Mouse (Mus musculus) small intestine, adult 2 months (tissue): ENCODE data around the gene Ddx11.

Experiments
- CTCF ChIP-seq: fragments of 200-500 bp; IDR thresholded peaks from 2 replicates; pipeline ENCODE4 v1.5.1; 2012; ENCODE audit warnings: low read depth, mild to moderate bottlenecking, control low read depth, inconsistent platforms, low read length, moderate library complexity, mixed read lengths; ENCODE audit not compliant: insufficient replicate concordance, insufficient read length; ENCODE audit errors: extremely low read depth
- POLR2A ChIP-seq: fragments of 200-500 bp; IDR thresholded peaks from 2 replicates; pipeline ENCODE4 v1.6.1; 2012; ENCODE audit warnings: low read depth, mild to moderate bottlenecking, control low read depth, inconsistent platforms, low read length, moderate library complexity

- no peak for TF ChIP-seq CTCF
- TF ChIP-seq POLR2A: no peak
Observed at GRCm38 (mm10) chr17:66190577-66190976, 67.3 kb downstream of the Ddx11 start.
